Mouse (Mus musculus) liver, embryonic 14.5 days (tissue): ENCODE measurements at regions not wholly inside any gene's neighbourhood (a gene's known extent, or its start where the extent isn't known, plus 50 kb on each side); places are given as distances from the start of the nearest gene placed in this dataset.

ENCODE experiments used
- ATAC-seq: fragments of 200-750 bp; cut with Nextera tagmentation; 2 replicates; pipeline ENCODE4 v1.8.0; 2017; ENCODE audit warnings: moderate number of reproducible peaks, mild to moderate bottlenecking, moderate library complexity; ENCODE audit not compliant: insufficient read depth
- DNase-seq, 3 experiments: peaks; one replicate each; pipeline ENCODE4 v3.0.0-alpha.2; 2012 to 2013; ENCODE audit warnings: low read depth in 3 of 3, low spot score in 3 of 3
- H3K27ac ChIP-seq: fragments of 300-500 bp; sonication (generic); 2 replicates; pipeline ENCODE4 v1.5.1; 2014; ENCODE audit warnings: moderate library complexity, mild to moderate bottlenecking, control low read depth, inconsistent platforms
- H3K27me3 ChIP-seq: fragments of 300-500 bp; sonication (generic); 2 replicates; pipeline ENCODE4 v1.6.1; 2014; ENCODE audit warnings: mild to moderate bottlenecking, low read length, moderate library complexity; ENCODE audit not compliant: control insufficient read depth, insufficient read depth
- H3K36me3 ChIP-seq: fragments of 300-500 bp; sonication (generic); replicated peaks from 2 replicates; pipeline ENCODE4 v1.6.1; 2014; ENCODE audit warnings: low read depth; ENCODE audit not compliant: control insufficient read depth, insufficient read depth
- H3K4me1 ChIP-seq, 2 experiments: fragments of 200-500 bp in 1 of 2; fragments of 300-500 bp in 1 of 2; sonication (generic) in 1 of 2; replicated peaks; 2 replicates each; pipeline ENCODE4 v1.6.1; 2012 to 2014; ENCODE audit warnings: antibody characterized with exemption in 1 of 2, inconsistent platforms in 1 of 2, low read length in 1 of 2; ENCODE audit not compliant: control insufficient read depth in 2 of 2, insufficient read depth in 2 of 2
- H3K4me2 ChIP-seq: fragments of 300-500 bp; sonication (generic); 2 replicates; pipeline ENCODE4 v1.6.1; 2014; ENCODE audit warnings: low read depth, mild to moderate bottlenecking, control low read depth, moderate library complexity
- H3K4me3 ChIP-seq, 2 experiments: fragments of 200-500 bp in 1 of 2; fragments of 300-500 bp in 1 of 2; sonication (generic) in 1 of 2; 2 replicates each; pipeline ENCODE4 v1.5.1; 2012 to 2014; ENCODE audit warnings: low read depth in 2 of 2, low read length in 2 of 2, mild to moderate bottlenecking in 2 of 2, control low read depth in 1 of 2, inconsistent platforms in 1 of 2, moderate library complexity in 1 of 2; ENCODE audit not compliant: insufficient read depth in 1 of 2
- H3K9ac ChIP-seq: fragments of 300-500 bp; sonication (generic); replicated peaks from 2 replicates; pipeline ENCODE4 v1.6.1; 2014; ENCODE audit warnings: mild to moderate bottlenecking, control low read depth, moderate library complexity
- H3K9me3 ChIP-seq: fragments of 300-500 bp; sonication (generic); 2 replicates; pipeline ENCODE4 v1.6.1; 2016; ENCODE audit warnings: low read length, mixed read lengths; ENCODE audit not compliant: control insufficient read depth
- CTCF ChIP-seq: IDR thresholded peaks from 2 replicates; pipeline ENCODE4 v1.5.1; 2016; ENCODE audit warnings: antibody characterized with exemption, low read depth, control low read depth
- EP300 ChIP-seq: IDR thresholded peaks from 2 replicates; pipeline ENCODE4 v1.6.1; 2016; ENCODE audit warnings: antibody characterized with exemption, low read depth
- WGBS: fragments of 180-500 bp; shearing (Covaris S2); extraction: QIAGEN DNeasy Blood & Tissue Kit; methylation state at CpG from one replicate; pipeline ENCODE4 v1.1.7; 2014; ENCODE audit not compliant: insufficient replicate concordance; 5-methylcytosine and 5-hydroxymethylcytosine counted together

DNA sequence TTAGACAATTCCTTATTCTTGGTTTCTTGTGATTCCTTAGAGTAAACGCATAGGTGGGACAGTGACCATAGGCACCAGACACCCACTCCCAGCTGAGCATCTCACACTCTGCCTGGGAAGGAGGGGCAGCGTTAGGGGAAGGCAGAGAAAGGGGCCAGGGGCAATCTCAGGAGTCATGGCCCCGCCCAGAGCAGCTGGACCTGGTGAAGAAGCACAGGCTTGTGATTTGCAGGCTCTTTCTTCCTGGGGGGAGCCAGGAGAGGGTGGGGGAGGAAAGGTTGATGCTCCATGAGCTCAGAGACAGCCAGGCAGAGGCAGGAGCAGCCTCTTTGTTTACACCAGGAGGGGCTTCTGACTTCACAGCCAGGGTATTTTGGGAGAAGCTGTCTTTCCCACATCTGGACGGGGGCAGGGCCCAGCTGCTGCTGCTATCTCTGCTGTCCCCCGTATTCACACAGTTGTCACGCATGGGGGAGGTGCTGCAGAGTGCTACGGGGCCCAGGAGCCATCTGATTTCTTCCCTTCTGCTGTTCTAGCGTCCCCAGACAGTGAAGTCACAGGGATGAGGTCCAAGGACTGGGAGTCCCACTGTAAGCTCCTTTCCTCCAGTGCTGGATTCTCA lies 157.2 kb downstream of the Mn1 start:
- ATAC-seq: no peak
- Histone ChIP-seq H3K4me3 (no peak overlapping the region), H3K4me2 (no peak overlapping the region), H3K9me3 (no peaks in the 10 kb centered on the region), H3K36me3 (no peaks in the 10 kb centered on the region), H3K27ac (no peak overlapping the region), H3K4me1 (0 out of 4 replicates have a peak, but pooled peaks cover 0 to 4% of the 10 kb centered on the region in 2 experiments), H3K27me3 (no peaks in the 10 kb centered on the region; the same call in 1 of the 2 replicates), H3K9ac (no peak overlapping the region)
- TF ChIP-seq CTCF (no peak), EP300 (no peak)
- no peak for DNase-seq
- WGBS: 10% methylated on average over 8 of the region's 8 CpGs

DNA sequence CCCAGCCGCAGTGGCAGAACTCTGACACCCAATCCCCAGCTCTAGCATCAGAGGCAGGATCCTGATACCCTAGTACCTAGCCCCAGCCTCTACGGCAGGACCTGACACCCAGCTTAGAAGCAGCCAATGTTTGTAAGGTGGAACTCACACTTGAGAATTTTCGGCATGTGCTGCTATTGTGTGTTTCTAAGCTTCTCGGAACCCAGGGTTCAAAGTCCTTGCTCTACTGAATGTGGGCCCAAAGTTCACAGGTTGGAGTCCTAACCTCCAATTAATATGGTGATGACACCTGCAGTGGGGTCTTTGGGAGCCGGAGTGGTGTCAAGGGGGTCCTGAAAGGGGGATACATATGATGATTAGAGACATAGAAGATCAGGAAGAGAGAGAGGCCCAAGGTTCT lies 158.2 kb downstream of the Mn1 start:
- H3K9ac ChIP-seq: no peak overlapping the region
- TF ChIP-seq CTCF (no peak), EP300 (no peak)
- no peak overlapping the region for H3K4me3 ChIP-seq
- 56% methylated on average over 5 of the region's 5 CpGs for WGBS
- no peaks in the 10 kb centered on the region for H3K36me3 ChIP-seq
- DNase-seq (no peak), ATAC-seq (no peak)
- no peaks in the 10 kb centered on the region; the same call in 1 of the 2 replicates for H3K27me3 ChIP-seq
- 0 out of 4 replicates have a peak, but pooled peaks cover 0 to 4% of the 10 kb centered on the region in 2 experiments for H3K4me1 ChIP-seq
- no peak overlapping the region for H3K27ac ChIP-seq
- no peaks in the 10 kb centered on the region for H3K9me3 ChIP-seq
- H3K4me2 ChIP-seq: no peak overlapping the region

GRCm38 (mm10) chr5:111577441-111577840 lies 156.3 kb upstream of the Gm26897 start:
- Histone ChIP-seq H3K27ac (no peak overlapping the region), H3K27me3 (peaks cover 19% of the 10 kb centered on the region), H3K4me3 (no peak overlapping the region), H3K36me3 (no peaks in the 10 kb centered on the region), H3K9ac (no peak overlapping the region), H3K4me2 (no peak overlapping the region), H3K9me3 (no peaks in the 10 kb centered on the region), H3K4me1 (0 out of 4 replicates have a peak, but pooled peaks cover 0 to 4% of the 10 kb centered on the region in 2 experiments)
- ATAC-seq (no peak), DNase-seq (no peak)
- no peak for TF ChIP-seq EP300
- TF ChIP-seq CTCF: no peak
- WGBS: 59% methylated on average over 5 of the region's 5 CpGs

DNA sequence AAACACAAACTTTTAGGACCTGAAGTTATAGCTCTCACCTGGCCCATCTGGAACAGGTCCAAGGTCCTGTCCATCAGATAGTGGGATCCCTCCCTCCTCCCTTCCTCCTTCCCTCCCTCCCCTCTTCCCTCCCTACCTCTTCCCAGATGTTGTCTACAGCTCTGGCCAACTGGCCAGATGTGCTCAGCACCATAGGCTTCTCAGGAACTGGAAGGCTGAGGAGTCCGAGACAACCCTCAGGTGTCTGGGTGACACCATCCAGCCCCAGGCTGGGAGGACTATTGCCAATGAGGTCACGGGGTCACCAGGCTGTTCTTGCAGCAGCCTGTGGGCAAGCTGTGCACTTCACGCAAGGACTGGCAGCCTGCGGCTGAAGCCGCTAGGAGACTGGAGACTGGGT lies 155.6 kb upstream of the Gm26897 start:
- no peak for DNase-seq
- ATAC-seq: no peak
- TF ChIP-seq EP300: no peak
- TF ChIP-seq CTCF: no peak
- Histone ChIP-seq H3K4me1 (0 out of 4 replicates have a peak, but pooled peaks cover 0 to 4% of the 10 kb centered on the region in 2 experiments), H3K9ac (no peak overlapping the region), H3K4me3 (no peak overlapping the region), H3K27me3 (peaks cover 19% of the 10 kb centered on the region), H3K27ac (no peak overlapping the region), H3K36me3 (no peaks in the 10 kb centered on the region), H3K9me3 (no peaks in the 10 kb centered on the region), H3K4me2 (no peak overlapping the region)
- WGBS: 72% methylated on average over 5 of the region's 5 CpGs

DNA sequence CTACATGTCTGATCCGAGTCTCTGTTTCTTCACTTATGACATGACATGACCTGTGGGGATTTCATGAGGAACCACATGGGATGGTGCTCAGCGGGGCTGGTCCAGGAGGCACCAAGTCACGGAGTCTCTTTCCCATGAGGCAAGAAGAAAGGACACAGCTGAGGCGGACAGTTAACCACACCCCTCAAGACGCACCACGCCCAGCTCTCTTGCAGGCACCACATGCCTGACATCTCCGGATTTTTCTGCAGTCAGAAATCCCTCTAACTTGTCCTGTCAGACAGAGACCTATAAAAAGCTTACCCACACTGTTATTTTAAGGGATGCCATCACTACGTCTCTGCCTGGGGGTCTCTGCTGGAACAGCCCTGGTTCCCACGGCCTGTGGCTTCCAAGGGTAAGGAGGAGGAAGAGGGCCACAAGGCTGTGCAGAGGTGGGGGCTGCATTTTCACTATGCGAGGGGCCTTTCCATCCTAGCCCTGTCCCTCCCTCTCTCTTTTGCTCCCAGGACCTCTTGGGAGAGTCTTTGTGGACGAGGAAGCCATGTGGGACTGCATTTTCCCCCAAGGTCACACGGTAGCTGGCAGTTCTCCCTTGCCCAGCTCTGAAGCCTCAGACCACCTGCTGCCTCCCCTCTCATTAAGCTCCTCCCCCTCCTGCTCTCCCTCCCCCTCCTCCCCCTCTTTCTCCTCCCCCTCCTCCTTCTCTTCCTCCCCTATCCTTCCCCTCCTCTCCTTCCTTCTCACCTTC lies 154.6 kb upstream of the Gm26897 start:
- H3K4me1 ChIP-seq: 0 out of 4 replicates have a peak, but pooled peaks cover 0 to 4% of the 10 kb centered on the region in 2 experiments
- H3K27me3 ChIP-seq: peaks cover 19% of the 10 kb centered on the region
- H3K4me3 ChIP-seq: no peak overlapping the region
- WGBS: 8% methylated on average over 12 of the region's 12 CpGs
- DNase-seq (no peak), ATAC-seq (no peak)
- no peaks in the 10 kb centered on the region for H3K36me3 ChIP-seq
- no peaks in the 10 kb centered on the region for H3K9me3 ChIP-seq
- TF ChIP-seq EP300: no peak
- TF ChIP-seq CTCF: no peak
- H3K9ac ChIP-seq: no peak overlapping the region
- H3K27ac ChIP-seq: no peak overlapping the region
- H3K4me2 ChIP-seq: no peak overlapping the region
